Mouse (Mus musculus) pancreas, adult 10 weeks (tissue): ENCODE results near the gene V1rd19. TPM values are rescaled to one million over a fixed set of nuclear protein-coding genes. Genes with fewer than 3 reads are reported as not detected.

ENCODE experiments used
- polyA plus RNA-seq: library from polyadenylated mRNA; stranded (reverse); fragments of 350-450 nt; fragmentation: Illumina TruSeq; extraction: RNeasy Lipid Tissue Mini Kit (QIAGEN cat#74804); gene quantifications from one replicate; pipeline ENCODE4 v1.2.3, GENCODE M21; 2015; ENCODE audit warnings: low read depth, low replicate concordance; ENCODE audit not compliant: insufficient read depth

V1rd19 gene
- not detected for polyA plus RNA-seq

GRCm38 (mm10) chr7:24001391-24001790 lies at the start of gene V1rd19:
Gene V1rd19, plus strand, starts transcription at chr7:24001691.

GRCm38 (mm10) chr7:23974315-23974714 lies 27.2 kb upstream of the V1rd19 start, which contains the start of gene Vmn1r181:
Gene Vmn1r181, plus strand, starts transcription at chr7:23974615.

GRCm38 (mm10) chr7:24052660-24053304 lies 51.3 kb downstream of the V1rd19 start, which contains the start of gene Vmn1r183:
Gene Vmn1r183, plus strand, starts transcription at chr7:24053254.

Other genes with a start within 250 kb of the V1rd19 start
- not detected for gene Vmn1r174, start 249.4 kb upstream of the V1rd19 start, polyA plus RNA-seq
- not detected for gene Vmn1r175, start 191.0 kb upstream of the V1rd19 start, polyA plus RNA-seq
- not detected for gene Vmn1r176, start 164.3 kb upstream of the V1rd19 start, polyA plus RNA-seq
- gene Vmn1r177, start 135.2 kb upstream of the V1rd19 start, polyA plus RNA-seq = not detected
- gene Vmn1r178, start 109.7 kb upstream of the V1rd19 start, polyA plus RNA-seq = not detected
- not detected for gene Vmn1r179, start 74.7 kb upstream of the V1rd19 start, polyA plus RNA-seq
- gene Vmn1r180, start 51.1 kb upstream of the V1rd19 start, polyA plus RNA-seq = not detected
- gene Vmn1r181, start 27.1 kb upstream of the V1rd19 start, polyA plus RNA-seq = not detected
- not detected for gene Vmn1r183, start 51.6 kb downstream of the V1rd19 start, polyA plus RNA-seq
- gene Zfp180, start 80.2 kb downstream of the V1rd19 start, polyA plus RNA-seq = 5.8 TPM
- 1.2 TPM for gene Zfp112, start 110.6 kb downstream of the V1rd19 start, polyA plus RNA-seq
- 4.5 TPM for gene Zfp235, start 132.5 kb downstream of the V1rd19 start, polyA plus RNA-seq
- 0.28 TPM for gene Zfp114, start 173.4 kb downstream of the V1rd19 start, polyA plus RNA-seq
- 1.0 TPM for gene Zfp111, start 209.8 kb downstream of the V1rd19 start, polyA plus RNA-seq
- 0.63 TPM for gene Zfp109, start 235.9 kb downstream of the V1rd19 start, polyA plus RNA-seq